Mouse (Mus musculus): ENCODE data around the gene Sco2. TPM values are rescaled to one million over a fixed set of nuclear protein-coding genes. Genes with fewer than 3 reads are reported as not detected.

The Sco2 gene
- polyA plus RNA-seq, 1 experiment from 2014 or later = 4.2 TPM

DNA sequence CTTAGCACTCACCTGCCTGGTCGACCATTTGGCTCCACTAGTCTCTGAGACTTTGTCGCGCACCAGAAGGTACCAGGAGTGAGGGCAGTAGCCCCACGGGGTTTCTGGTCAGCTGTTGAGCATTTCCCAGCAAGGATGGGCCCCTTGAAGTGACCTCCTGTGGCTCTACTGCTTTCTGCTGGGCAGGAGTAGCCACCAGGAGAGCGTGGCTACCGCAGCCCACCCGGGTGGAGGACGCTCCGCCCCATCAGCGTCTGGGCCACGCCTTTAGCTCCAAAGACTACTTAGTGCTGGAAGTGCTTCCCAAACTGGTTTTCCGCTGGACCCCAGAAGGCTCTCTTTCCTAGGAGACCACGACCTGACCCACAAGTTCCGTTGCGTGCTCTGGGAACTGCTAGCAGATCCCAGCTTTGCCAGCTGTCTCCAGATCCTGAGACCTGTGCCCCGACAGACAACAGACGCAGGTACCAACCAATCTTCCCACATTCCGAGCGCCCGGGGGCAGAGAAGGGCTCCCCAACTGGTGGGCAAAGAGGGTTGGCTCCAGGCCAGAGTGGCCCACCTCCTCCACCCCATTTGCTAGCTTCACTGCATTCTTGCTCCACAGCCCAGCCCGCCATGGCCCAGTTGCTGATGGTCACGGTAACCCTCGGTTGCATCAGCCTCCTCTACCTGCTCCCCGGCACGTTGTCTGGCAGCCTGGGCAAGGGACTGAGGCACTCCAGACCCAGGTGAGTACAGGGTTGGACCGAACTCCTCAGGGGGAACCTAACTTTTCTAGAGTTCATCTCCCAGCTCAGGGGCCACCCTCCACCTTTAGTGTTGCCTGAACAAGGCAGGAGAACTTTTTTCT is 50.8 kb downstream of the Sco2 start, which contains the start of gene Adm2:
Adm2 (plus strand) TSS at position 51 of the 853 bp plus-strand sequence.
- no peak within 1 kb of the TSS for H3K27ac ChIP-seq
- H3K4me3 ChIP-seq (replicated peaks) = peak within 1 kb of the TSS; percentile 19
- no peaks in the 10 kb centered on the region for H3K9me3 ChIP-seq
- peaks cover 9% of the 10 kb centered on the region for H3K4me1 ChIP-seq (replicated peaks)
- no peak for ATAC-seq (ENCODE audit: insufficient number of reproducible peaks, insufficient read depth, low FRiP score, low TSS enrichment, low read depth)
- no peaks in the 10 kb centered on the region for H3K36me3 ChIP-seq
- peak within 1 kb of the TSS; percentile 47 for H3K4me2 ChIP-seq
- peaks cover 32% of the 10 kb centered on the region for H3K27me3 ChIP-seq
- 6% methylated on average over 26 of the region's 26 CpGs for WGBS
- H3K9ac ChIP-seq (replicated peaks) = 0 out of 2 replicates have a peak within 1 kb of the TSS, but pooled peaks have one; percentile 23

Other genes with a start within 250 kb of the Sco2 start
- 15.0 and 15.2 TPM in 2 replicates for gene Hdac10, start 245.1 kb downstream of the Sco2 start, polyA plus RNA-seq (2016; fragmentation: Nextera tagmentation; extraction: Ambion mirVana)
- gene Mapk12, start 233.1 kb downstream of the Sco2 start, polyA plus RNA-seq (2016; fragmentation: Nextera tagmentation; extraction: Ambion mirVana) = 8.9 and 9.3 TPM in 2 replicates
- gene Mapk11, start 224.2 kb downstream of the Sco2 start, polyA plus RNA-seq (2016; fragmentation: Nextera tagmentation; extraction: Ambion mirVana) = 13.6 and 14.4 TPM in 2 replicates
- 157 and 170 TPM in 2 replicates for gene Plxnb2, start 193.1 kb downstream of the Sco2 start, polyA plus RNA-seq (2016; fragmentation: Nextera tagmentation; extraction: Ambion mirVana)
- 30.1 and 31.2 TPM in 2 replicates for gene Dennd6b, start 177.3 kb downstream of the Sco2 start, polyA plus RNA-seq (2016; fragmentation: Nextera tagmentation; extraction: Ambion mirVana)
- 30.5 and 33.3 TPM in 2 replicates for gene Ppp6r2, start 162.3 kb downstream of the Sco2 start, polyA plus RNA-seq (2016; fragmentation: Nextera tagmentation; extraction: Ambion mirVana)
- 57.2 and 73.4 TPM in 2 replicates for gene Sbf1, start 58.5 kb downstream of the Sco2 start, polyA plus RNA-seq (2016; fragmentation: Nextera tagmentation; extraction: Ambion mirVana)
- 0.16 and 0.17 TPM in 2 replicates for gene Adm2, start 51.1 kb downstream of the Sco2 start, polyA plus RNA-seq (2016; fragmentation: Nextera tagmentation; extraction: Ambion mirVana)
- not detected in 2 replicates for gene Miox, start 39.4 kb downstream of the Sco2 start, polyA plus RNA-seq (2016; fragmentation: Nextera tagmentation; extraction: Ambion mirVana)
- gene Lmf2, start 18.2 kb downstream of the Sco2 start, polyA plus RNA-seq (2016; fragmentation: Nextera tagmentation; extraction: Ambion mirVana) = 43.3 and 47.4 TPM in 2 replicates
- gene Ncaph2, start 18.1 kb downstream of the Sco2 start, polyA plus RNA-seq (2016; fragmentation: Nextera tagmentation; extraction: Ambion mirVana) = 175 and 183 TPM in 2 replicates
- gene Tymp, start 3.2 kb upstream of the Sco2 start, polyA plus RNA-seq (2016; fragmentation: Nextera tagmentation; extraction: Ambion mirVana) = 1.5 TPM in 2 replicates
- gene Odf3b, start 5.4 kb upstream of the Sco2 start, polyA plus RNA-seq (2016; fragmentation: Nextera tagmentation; extraction: Ambion mirVana) = 0.33 and 0.48 TPM in 2 replicates
- gene Klhdc7b, start 11.1 kb upstream of the Sco2 start, polyA plus RNA-seq (2016; fragmentation: Nextera tagmentation; extraction: Ambion mirVana) = 0.05 TPM in 1 of 2 replicates, not detected in the other
- gene Syce3, start 36.7 kb upstream of the Sco2 start, polyA plus RNA-seq (2016; fragmentation: Nextera tagmentation; extraction: Ambion mirVana) = not detected in 2 replicates
- gene Cpt1b, start 52.0 kb upstream of the Sco2 start, polyA plus RNA-seq (2016; fragmentation: Nextera tagmentation; extraction: Ambion mirVana) = 0.25 and 0.74 TPM in 2 replicates
- gene C730034F03Rik, start 55.7 kb upstream of the Sco2 start, polyA plus RNA-seq (2016; fragmentation: Nextera tagmentation; extraction: Ambion mirVana) = 3.6 and 3.8 TPM in 2 replicates
- gene Gm44502, start 55.9 kb upstream of the Sco2 start, polyA plus RNA-seq (2016; fragmentation: Nextera tagmentation; extraction: Ambion mirVana) = not detected in 2 replicates
- 59.2 and 61.8 TPM in 2 replicates for gene Chkb, start 56.1 kb upstream of the Sco2 start, polyA plus RNA-seq (2016; fragmentation: Nextera tagmentation; extraction: Ambion mirVana)
- 2.0 and 2.1 TPM in 2 replicates for gene Mapk8ip2, start 80.1 kb upstream of the Sco2 start, polyA plus RNA-seq (2016; fragmentation: Nextera tagmentation; extraction: Ambion mirVana)
- gene Arsa, start 103.6 kb upstream of the Sco2 start, polyA plus RNA-seq (2016; fragmentation: Nextera tagmentation; extraction: Ambion mirVana) = 15.2 and 15.6 TPM in 2 replicates
- 2.4 and 3.2 TPM in 2 replicates for gene Shank3, start 125.8 kb upstream of the Sco2 start, polyA plus RNA-seq (2016; fragmentation: Nextera tagmentation; extraction: Ambion mirVana)
- gene Acr, start 194.5 kb upstream of the Sco2 start, polyA plus RNA-seq (2016; fragmentation: Nextera tagmentation; extraction: Ambion mirVana) = 0.28 TPM in 1 of 2 replicates, not detected in the other
- 48.9 and 53.0 TPM in 2 replicates for gene Rabl2, start 218.1 kb upstream of the Sco2 start, polyA plus RNA-seq (2016; fragmentation: Nextera tagmentation; extraction: Ambion mirVana)

All from limb, embryonic 12.5 days (tissue).